Mouse (Mus musculus) urinary bladder, postnatal 36 days (tissue): ENCODE data around the gene Arid5b.

Source experiments
- DNase-seq, 2 experiments: peaks; one replicate each; pipeline ENCODE4 v3.0.0; 2022; ENCODE audit warnings: low spot score in 2 of 2, mixed read lengths in 1 of 2

Gene Arid5b

GRCm38 (mm10) chr10:68193561-68193960 is 85.0 kb downstream of the Arid5b start:
- no peak for DNase-seq

DNA sequence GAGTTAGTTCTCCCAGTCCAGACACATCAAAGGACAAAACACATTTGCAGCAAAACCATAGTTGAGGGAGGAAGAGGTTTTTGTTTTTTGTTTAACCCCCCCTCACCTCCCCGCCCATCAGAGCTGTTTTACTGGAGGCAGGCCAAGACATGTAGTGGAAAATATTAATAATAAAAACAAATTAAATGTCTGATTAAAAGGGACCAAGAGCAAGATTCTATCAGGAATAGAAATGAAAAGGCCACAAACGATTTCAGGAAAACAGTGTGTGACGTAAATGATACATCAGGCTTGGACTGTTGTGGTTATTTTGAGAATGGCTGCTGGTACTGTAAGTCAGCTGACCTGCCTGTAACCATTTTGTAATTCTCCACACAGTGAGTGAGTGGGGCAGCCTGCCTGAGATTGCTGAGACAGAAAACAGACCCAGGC is 85.7 kb downstream of the Arid5b start:
- DNase-seq: no peak

DNA sequence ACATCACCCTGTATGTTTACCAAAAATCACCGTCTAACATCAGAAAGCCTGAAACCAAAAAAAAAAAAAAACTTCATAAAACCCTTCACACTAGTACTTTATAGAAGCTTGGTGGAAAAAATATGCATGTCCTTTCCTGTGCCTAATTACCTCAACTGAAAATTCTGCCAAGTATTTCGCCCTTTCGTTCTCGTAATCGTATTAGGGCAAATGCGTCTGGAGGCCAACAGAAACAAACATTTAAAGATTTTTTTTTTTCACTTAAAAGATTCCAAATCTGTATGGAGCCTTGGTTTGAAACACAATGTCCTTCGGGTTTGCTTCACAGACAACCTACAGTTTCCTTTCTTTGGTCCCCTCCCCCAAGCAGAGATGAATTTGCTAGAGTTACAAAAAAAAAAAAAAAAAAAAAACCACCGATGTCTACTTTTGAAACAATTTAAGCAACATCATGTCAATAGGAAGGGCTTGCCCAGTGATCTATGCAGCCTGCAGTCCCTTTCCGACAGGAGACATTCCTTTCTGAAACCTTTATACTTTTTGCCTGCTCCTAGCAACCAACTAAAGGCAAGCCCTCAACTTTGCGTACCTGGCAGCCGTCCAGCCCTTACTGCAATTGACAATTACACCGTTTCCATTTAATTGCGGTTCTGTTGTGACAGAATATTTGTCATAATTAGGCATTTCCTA is 86.7 kb downstream of the Arid5b start:
- DNase-seq: peak in 1 of 2 experiments; percentile 47

- DNase-seq: no peak
These were observed 87.4 kb downstream of the Arid5b start for GRCm38 (mm10) chr10:68191146-68191545.

DNA sequence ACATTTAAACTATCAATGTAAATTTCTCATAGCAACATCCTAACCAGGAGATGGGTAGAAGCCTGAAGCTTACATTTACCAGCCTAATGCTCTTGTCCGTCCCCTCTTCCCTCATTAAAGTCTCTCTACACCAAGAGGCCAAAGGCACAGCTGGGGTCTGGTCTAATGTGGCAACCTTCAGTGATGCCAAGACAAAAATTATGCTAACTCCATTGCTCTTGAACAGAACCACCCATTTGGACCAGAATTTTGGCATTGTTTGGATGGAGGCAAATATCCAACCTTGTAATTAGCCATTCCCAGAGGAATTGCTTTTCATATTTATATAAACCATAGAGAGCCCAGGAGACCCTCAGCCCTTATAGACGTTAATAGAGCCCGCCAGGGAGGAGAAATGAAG is 88.7 kb downstream of the Arid5b start:
- no peak for DNase-seq

DNA sequence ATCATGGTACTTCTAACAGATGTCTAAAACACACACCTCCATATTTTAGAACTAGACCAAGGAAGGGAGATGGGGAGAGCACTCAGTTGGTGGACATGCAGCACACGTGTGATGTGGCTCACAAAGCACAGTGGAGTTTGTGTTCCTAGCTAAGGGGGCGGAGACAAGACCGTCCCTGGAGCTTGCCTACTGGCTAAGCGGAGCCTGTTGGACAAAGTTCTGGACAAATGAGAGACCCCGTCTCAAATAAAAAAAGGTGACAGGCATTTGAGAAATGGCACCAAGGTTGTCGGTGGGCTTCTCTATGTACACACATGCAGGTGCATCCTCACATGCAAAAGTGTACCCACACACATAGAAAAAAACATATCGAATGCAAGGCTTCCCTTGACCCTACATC is 95.4 kb downstream of the Arid5b start:
- no peak for DNase-seq

- DNase-seq: no peak
These were observed 96.3 kb downstream of the Arid5b start for GRCm38 (mm10) chr10:68182266-68182665.

- no peak for DNase-seq
These were observed 97.4 kb downstream of the Arid5b start for GRCm38 (mm10) chr10:68181156-68181555.

- DNase-seq: no peak
These were observed 97.8 kb downstream of the Arid5b start for GRCm38 (mm10) chr10:68180721-68181120.

- no peak for DNase-seq
These were observed 98.4 kb downstream of the Arid5b start for GRCm38 (mm10) chr10:68180151-68180550.

DNA sequence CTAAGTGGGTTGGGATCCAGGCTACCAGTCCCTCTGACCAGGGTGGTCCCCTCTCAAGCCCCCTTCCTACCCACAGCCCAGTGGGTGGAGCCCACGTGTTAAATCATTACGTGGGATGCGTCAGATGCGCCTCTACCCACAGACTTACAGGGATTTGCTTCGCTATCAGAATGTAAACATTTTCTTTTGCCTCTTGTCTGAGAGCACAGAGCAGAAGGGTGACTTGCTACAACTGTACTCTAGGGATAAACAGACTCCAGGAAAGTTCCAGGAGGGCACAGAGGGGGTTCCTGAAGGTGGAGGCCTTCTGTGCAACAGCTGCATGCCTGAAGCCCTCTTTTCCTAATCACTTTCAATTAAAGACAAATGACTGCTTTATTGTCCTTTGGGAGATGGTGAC is 98.8 kb downstream of the Arid5b start:
- no peak for DNase-seq

DNA sequence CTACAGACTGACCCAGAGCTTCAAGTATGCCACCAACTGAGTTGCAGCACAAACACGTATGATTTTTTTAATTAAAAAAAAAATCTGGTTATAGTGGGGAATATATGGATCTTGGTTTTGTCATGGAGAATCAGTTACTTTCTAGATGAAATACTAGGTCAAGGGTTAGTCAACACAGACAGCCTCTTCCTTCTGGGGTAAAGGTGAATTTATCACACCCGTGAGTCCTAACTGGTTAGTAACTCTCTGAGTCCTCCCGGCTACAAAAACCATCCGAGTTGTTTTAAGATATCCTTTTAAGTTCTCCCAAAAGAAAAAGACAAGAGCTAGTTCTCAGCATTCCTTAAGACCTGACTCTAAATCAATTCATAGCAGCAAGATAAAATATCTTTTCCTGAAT is 99.2 kb downstream of the Arid5b start:
- no peak for DNase-seq

DNA sequence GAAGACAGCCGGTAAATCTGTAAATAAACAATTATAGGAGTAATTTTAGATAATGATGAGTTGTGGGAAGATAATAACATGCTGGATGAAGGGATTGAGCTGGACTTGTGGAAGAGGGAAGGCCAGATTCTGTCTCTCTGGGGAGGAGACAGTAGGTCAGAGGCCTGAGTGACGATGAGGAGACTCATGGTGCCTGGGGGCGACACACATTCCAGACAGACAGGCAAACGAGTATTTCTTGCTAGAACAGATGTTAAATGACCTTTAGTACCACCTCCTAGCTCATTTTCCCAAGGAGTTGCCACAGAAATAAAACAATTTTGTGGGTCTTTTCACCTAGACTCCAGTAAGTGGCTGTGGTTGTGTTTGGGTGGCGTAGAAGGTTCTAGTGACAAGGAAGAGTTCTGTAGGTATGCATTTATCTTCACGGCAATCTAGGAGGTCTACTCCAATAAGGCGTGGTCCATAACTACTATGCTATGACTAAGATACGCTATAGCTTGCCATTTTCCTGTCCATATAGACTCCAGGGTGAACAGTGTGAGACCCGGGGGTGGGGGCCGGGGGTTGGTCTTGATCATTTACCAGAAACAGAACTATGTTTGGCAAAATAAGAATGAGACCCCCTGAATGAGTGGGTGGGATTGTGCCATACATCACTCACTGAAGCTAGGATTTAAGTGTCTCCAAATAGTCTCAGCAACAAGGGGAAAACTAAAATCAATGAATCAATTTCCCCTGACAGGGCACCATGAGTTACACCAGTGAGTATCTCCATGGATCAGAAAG is 100.6 kb downstream of the Arid5b start:
- no peak for DNase-seq

DNA sequence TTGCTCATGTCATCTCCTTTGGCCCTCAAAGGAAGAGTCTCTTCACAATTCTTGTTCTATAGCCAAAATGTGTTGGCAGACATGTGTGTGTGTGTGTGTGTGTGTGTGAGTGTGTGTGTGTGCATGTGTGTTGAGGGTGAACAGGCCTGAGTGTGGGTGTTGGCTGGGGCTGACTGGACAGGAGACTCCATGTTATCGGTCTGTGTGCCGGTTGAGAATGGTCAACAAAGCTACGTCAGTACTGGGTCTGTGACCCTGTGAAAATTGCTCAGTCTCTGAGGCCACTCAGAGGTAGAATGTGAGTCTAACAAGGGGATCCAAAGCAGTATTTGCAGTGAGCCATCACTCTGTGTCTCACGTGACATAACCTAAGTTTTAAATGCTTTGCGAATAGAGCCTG is 102.7 kb downstream of the Arid5b start:
- no peak for DNase-seq

GRCm38 (mm10) chr10:68173634-68174033 is 104.9 kb downstream of the Arid5b start:
- DNase-seq: no peak

GRCm38 (mm10) chr10:68172906-68173305 is 105.6 kb downstream of the Arid5b start:
- DNase-seq: no peak

DNA sequence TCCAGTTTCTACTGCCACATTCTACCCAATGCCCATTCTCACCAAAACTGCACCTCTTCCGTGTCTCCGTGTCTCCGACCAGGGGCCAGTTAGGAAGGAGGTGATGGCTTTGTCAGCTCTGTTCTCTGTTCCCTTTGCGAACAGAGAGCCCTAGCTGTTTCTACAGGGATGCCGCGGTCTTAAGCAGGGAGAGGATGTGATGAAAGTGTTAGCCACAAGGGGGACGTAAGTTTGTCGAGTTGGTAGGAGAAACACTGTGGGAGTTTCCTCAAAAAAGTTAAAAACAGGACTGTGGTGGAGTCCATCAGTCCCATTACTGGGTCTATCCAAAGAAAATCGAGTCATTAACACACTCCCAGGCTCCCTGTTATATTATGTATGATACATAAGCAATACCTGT is 106.6 kb downstream of the Arid5b start:
- DNase-seq: no peak

DNA sequence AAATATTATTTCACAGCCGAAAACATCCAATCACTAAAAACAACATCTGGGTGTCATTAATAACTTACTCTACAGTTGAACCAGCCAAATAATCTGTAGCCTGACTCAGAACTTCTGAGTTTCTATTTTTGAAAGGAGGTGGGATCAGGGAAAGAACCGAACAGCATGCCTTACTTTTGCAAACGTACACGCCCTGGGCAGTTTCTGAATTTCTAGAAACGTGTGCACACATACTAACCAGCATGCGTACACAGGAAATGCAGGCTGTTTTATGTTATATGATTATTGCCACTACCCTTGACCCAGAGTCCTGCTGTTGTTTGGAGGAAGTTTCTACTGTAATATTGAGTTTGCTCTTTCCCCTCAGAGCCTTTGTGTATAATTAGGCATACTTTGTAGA is 109.9 kb downstream of the Arid5b start:
- no peak for DNase-seq

- DNase-seq: no peak
These were observed 110.4 kb downstream of the Arid5b start for GRCm38 (mm10) chr10:68168141-68168540.

GRCm38 (mm10) chr10:68167118-68167517 is 111.4 kb downstream of the Arid5b start:
- no peak for DNase-seq

GRCm38 (mm10) chr10:68166695-68167086 is 111.8 kb downstream of the Arid5b start:
- no peak for DNase-seq

GRCm38 (mm10) chr10:68165709-68166694 is 112.5 kb downstream of the Arid5b start:
- no peak for DNase-seq
